Mouse (Mus musculus): ENCODE data around the gene Slc16a13.

DNA sequence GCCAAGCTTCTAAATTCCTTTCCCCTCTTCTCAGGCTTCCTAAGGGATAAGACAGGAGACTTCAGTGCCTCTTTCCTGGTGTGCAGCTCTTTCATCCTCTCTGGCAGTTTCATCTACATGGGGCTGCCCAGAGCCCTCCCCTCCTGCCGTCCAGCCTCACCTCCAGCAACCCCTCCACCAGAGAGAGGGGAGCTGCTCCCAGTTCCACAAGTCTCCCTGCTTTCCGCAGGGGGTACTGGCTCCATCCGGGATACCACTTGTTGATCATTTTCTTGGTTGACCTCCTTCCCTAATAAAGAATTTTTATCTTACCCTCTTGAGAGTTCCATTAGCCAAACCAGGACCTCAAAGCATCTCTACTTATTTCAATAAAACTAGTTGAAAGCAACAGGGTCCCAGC lies 4.8 kb downstream of the Slc16a13 start:
- TF ChIP-seq POLR2A (IDR thresholded peaks at IDR 0.05; ENCODE audit: control insufficient read depth, extremely low read depth, insufficient read depth, low read length, poor library complexity), result no peak
- TF ChIP-seq CTCF (IDR thresholded peaks at IDR 0.05; ENCODE audit: borderline replicate concordance, control insufficient read depth, extremely low read depth, insufficient read depth, low read length, poor library complexity), result no peak

Measured in thymus, adult 2 months (tissue).